Mouse (Mus musculus): Measurements from ENCODE around the gene Rdh13.
"Not testable (repeated sequence)": the region's sequence is repeated elsewhere in the genome, so short reads cannot be mapped to it uniquely, and the experiment has no call there.

Gene Rdh13

DNA sequence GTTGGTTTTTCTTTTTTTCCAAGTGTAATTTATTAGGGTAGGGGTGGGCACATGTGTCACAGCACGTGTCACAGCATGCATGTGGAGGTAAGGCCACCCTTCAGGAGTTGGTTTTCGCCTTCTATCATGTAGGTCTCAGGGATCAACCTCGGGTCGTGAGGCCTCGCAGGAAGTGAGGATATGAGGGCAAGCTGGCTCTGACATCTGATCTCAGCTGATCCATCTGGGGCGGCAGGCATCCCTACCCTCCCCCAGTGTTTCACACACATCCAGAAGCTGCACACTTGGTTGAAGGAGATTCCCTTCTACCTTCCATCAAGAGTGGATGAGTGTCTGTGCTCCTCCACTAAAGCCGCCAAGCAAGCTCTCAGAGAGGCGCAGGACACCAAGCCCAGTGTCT lies 13.4 kb downstream of the Rdh13 start:
- DNase-seq (ENCODE audit: low read depth), result no peak

DNA sequence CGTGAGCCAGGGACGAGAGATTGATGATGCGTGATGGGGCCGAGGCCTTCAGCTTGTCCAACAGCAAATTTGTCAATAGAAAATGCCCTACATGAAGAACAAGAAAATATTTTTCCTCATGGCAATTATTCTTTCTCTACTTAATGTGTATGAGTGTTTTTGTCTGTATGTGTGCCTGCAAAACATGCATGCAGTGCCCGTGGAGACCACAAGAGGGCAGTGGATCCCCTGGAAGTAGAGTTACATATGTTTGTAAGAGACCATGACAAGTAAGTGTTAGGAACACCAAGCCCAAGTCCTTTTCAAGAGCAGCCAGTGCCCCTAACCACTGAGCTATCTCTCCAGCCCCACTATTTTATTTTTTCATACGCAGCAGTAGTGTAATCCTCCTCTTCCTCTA lies 13.9 kb downstream of the Rdh13 start:
- peak; percentile 85 for DNase-seq (ENCODE audit: low read depth)

DNA sequence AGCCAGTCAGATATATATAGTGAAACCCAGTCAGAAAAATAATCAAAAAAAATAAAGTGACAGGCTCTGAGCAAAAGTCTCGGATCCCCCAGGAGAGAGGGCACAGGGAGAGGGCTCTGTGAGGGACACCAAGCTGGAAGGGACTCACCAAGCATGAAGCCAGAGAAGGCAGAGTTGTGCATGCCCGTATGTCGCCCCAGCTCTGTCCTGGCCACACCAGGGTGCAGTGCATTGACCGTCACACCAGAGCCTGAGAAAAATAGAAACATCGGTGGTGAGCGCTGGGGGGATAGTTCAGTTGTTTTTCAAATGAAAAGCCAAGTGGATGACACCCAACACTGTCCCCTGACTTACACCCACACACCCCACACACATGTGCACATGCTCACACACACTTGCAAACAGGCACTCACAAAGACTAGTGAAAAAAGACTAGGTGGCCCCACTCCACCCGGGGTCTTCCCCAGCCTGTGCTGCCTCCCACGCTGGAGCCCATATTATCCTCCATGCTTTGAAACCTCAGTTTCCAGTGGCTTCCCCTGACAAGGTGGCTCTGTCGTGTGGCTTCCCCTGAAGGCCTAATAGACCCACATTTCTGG lies 15.1 kb downstream of the Rdh13 start:
- DNase-seq (ENCODE audit: low read depth), result no peak

DNA sequence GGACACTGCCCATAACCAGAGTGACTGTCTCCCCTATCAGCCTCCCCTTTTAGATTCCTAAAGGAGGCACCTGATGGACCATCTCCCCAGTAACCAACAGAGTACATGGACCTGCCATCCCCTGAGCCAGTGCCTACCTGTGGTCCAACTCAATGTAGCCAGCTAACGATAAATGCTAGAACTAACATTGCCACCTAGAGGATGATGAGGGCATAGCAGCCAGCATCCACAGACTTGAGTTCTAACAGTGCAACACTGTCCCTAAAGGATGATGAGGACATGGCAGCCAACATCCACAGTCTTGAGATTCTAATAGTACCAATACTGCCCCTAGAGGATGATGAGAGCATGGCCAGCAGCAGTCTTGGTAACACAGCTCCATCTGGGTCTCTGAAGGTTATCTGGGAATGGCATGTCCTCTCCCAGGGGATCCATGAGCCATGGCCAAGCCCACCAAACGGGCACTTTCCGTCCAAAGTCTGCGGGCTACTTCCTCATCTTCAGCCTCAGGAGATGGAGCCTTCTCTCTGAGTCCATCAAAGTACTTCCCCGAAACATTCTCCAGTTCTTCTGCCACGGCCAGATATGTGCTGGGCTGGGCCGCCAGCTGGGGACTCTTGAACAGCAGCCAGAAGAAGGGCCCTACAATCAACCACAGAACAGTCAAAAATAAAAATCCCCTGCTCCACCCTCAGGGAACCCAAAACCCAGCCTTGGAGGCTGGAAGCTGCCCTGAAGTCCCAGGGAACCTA lies 18.1 kb downstream of the Rdh13 start:
- peak; percentile 96 for DNase-seq (ENCODE audit: low read depth)

DNA sequence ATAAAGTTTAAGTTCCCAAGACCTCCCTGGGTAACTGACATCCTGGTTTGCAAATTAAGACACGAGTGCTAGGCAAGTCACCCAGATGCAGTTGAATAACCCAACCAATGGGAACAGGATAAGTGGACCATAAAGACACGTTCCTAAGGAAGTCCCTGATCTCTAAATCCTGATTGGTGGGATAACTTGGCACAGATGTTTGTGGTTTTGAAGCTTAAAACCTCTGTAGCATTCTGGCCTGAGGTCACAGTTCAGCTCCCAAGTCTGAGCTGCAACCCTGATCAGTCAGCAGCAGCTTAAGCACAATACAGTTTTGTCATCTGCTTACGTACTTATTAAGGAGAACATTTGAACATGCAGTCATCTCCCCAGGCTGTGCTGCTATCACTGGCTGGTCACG lies 25.2 kb downstream of the Rdh13 start:
- DNase-seq (ENCODE audit: low read depth), result no peak

DNA sequence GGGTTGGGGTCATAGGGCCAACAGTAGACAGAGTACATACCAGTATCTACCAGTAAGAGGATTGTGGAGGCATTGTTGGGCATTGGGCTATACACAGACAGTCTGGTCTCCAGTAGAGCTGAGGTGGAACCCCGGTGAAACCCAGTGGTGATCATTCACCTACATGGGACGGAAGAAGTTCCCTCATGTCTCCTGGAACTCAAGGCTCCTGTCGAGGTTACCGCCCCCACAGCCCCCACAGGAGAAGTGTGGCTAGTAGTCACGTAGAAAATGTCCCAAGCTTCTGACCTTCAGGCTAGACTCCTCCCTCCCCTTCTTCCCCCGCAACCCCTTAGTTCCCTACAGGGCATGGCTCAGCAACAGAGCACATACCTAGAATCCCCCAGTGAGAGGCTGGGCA lies 25.8 kb downstream of the Rdh13 start:
- no peak for DNase-seq (ENCODE audit: low read depth)

DNA sequence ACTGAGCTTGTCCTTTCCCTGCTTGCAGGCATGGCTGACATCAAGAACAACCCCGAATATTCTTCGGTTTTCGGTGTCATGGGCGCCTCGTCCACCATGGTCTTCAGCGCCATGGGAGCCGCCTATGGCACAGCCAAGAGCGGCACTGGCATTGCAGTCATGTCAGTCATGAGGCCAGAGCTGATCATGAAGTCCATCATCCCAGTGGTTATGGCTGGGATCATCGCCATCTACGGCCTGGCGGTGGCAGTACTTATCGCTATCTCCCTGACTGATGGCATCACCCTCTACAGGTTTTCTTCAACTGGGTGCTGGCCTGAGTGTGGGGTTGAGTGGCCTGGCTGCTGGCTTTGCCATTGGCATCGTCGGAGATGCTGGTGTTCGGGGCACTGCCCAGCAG lies 33.0 kb downstream of the Rdh13 start:
- DNase-seq (ENCODE audit: low read depth), result not testable (repeated sequence)

DNA sequence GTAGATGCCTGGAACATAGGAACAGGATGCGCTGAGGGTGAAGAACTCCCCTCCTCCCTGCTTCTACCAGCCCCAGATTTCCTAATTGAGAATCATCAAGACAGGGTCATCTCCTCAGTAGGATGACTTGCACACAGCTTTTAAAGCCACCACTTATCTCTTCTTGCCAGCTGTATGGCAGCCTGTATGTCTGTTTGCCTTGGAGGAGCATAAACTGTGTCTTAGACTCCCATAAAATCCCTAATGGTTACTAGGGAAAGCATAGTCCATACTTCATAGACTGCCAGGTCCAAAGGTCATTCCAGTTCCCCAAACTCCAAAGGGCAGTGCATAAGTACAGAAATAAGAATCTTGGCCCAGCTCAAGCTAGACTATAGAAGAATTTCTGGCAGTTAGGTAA lies 47.7 kb downstream of the Rdh13 start, which contains the start of gene Gp6:
Gene Gp6, minus strand, starts transcription at position 15 of the 400 bp plus-strand sequence.
- DNase-seq (ENCODE audit: low read depth), result no peak
